Mouse (Mus musculus) CD8-positive naive resting alpha-beta T cell, adult 2 months (primary cell): ENCODE results near the gene Ccng2.

Source experiments
- DNase-seq, 2 experiments: peaks; one replicate each; pipeline ENCODE4 v3.0.0; 2022; ENCODE audit warnings: low read depth in 2 of 2, low spot score in 2 of 2

Ccng2 gene

GRCm38 (mm10) chr5:93266883-93267704, at the start of gene Ccng2:
Gene Ccng2 (plus strand): TSS chr5:93267257.
- peak; percentile 96 to 97 for DNase-seq

- no peak for DNase-seq
Measured at GRCm38 (mm10) chr5:93218375-93218774, 48.7 kb upstream of the Ccng2 start.

- no peak for DNase-seq
Measured at GRCm38 (mm10) chr5:93221661-93222060, 45.4 kb upstream of the Ccng2 start.

DNA sequence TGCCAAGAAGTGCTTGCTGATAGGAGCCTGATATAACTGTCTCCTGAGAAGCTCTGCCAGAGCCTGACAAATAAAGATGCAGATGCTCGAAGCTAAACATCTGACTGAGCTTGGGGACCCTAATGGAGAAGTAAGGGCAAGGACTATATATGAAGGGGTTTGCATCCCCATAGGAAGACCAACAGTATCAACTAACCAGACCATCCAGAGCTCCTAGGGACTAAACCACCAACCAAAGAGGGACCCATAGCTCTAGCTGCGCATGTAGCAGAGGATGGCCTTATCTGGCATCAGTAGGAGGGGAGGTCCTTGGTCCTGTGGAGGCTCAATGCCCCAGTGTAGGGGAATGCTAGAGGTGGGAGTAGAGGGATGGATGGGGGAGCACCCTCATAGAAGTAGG, 42.5 kb upstream of the Ccng2 start:
- DNase-seq: no peak

DNA sequence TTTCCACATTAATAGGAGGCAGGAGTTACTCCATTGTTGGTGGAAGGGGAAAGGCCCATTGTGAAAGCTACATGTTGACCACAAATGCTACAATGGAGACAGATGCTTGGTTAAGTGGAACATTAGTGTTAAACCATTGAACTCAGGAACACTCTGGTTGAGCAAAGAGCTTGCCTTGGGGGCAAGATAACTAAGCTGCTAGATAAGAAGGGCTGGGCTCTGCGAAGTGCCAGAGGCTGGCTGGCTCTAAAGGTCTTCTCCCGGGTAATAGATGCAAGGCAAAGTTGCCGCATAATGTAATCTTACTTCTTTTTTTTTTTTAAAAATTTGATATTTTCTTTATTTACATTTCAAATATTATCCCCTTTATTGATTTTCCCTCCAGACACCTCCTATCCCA, 39.9 kb upstream of the Ccng2 start:
- DNase-seq: no peak

- no peak for DNase-seq
Measured at GRCm38 (mm10) chr5:93229527-93229926, 37.5 kb upstream of the Ccng2 start.

GRCm38 (mm10) chr5:93231721-93232120, 35.3 kb upstream of the Ccng2 start:
- DNase-seq: no peak

DNA sequence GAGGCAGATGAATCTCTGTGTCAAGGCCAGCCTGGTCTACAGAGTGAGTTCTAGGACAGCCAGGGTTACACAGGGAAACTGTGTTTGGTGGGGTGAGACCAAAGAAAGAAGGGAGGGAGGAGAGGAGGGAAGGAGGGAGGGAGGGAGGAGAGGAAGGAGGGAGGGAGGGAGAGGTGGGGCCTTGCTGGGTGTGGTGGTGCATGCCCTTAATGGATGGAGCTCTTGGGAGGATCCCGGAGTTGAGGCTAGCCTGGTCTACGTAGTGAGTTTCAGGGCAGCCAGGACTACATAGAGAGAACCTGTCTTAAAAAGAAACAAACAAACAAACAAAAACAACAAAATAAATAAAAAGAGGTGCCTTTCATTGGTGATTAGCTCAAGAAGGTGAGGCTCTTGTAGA, 34.2 kb upstream of the Ccng2 start:
- no peak for DNase-seq

- no peak for DNase-seq
Measured at GRCm38 (mm10) chr5:93234130-93234529, 32.9 kb upstream of the Ccng2 start.

- no peak for DNase-seq
Measured at GRCm38 (mm10) chr5:93234605-93235004, 32.5 kb upstream of the Ccng2 start.

DNA sequence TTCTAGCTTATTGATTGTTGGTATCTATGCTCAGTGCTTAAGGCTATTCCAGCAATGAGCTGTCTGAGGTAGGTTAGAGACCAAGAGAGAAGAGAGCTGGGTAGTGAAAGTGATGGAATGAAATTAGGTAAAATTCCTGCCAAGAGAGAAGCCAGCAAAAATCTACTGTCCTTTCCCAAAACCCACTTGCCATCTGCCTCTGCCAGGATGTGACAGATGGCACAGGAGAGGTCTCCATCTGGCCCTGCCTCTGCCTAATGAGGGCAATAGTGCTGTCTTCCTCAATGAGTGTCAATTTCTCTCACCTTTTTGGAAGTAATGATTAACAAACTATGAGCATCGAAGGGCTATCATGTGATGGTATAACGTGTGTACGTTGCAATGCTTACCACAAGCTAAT, 31.2 kb upstream of the Ccng2 start:
- DNase-seq: no peak

DNA sequence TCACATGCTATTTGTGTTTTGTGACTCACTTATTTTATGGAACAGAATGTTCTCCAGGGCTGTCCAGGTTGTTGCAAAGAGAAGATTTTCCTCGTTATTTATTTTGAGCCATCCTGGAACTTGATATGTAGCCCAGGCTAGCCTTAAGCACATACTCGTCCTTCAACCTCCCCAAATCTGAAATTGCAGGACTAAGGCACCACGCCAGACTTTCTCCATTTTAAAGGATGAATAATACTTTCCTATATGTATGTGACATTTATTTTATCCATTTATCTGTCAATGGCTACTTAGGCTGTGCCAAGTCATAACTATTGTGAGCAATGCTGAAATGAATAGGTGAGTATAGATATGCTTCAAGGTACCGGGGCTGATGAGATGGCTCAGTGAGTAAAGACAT, 30.5 kb upstream of the Ccng2 start:
- no peak for DNase-seq

- DNase-seq: peak; percentile 20 to 42
Measured at GRCm38 (mm10) chr5:93239590-93240544, 27.2 kb upstream of the Ccng2 start.

DNA sequence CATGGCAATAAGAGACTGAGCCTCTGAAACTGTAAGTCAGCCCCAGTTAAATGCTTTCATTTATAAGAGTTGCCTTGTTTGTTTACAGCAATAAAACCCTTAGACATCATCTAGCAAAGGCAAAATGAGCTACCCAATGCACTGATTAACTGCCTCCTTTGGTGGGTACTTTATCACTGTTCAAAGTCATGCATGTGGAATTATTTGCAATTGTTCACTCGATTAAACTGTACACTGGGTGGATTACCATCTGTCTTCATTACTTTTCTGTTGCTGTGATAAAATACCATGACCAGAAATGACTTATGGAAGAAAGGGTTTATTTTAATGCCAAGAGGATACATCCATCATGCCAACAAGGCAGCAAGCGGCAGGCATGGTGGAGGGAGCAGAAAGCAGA, 21.8 kb upstream of the Ccng2 start:
- no peak for DNase-seq

DNA sequence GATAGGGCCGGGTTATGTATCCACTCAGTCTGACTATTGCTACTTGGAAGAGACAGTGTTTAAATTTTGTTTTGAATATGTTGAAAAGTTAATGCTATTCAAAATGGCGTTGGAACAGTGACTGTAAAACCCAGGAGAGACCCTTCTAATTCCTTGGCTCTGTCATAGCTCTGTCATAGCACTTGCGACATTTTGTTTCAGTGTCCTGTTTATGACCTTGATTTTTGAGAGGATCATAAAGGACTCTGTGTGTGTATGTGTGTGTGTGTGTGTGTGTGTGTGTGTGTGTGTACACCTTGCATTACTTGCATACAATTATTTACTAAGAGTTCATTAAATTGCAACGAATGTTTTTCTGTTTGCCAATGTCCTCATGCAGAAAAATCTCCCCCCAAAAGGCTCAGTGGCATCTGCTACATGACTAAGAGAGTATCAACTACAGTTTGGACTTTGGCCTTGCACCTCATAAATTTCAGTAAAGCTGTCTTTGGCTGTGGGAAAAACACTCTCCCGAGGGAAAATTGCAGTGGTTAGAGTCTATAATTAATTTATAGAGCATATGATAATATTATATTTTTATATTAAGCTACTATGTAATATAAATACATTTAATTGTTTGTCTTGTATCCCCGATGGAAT, 17.0 kb upstream of the Ccng2 start:
- DNase-seq: no peak

GRCm38 (mm10) chr5:93251001-93251760, 15.9 kb upstream of the Ccng2 start:
- DNase-seq: no peak

- DNase-seq: no peak
Measured at GRCm38 (mm10) chr5:93255759-93256265, 11.2 kb upstream of the Ccng2 start.

DNA sequence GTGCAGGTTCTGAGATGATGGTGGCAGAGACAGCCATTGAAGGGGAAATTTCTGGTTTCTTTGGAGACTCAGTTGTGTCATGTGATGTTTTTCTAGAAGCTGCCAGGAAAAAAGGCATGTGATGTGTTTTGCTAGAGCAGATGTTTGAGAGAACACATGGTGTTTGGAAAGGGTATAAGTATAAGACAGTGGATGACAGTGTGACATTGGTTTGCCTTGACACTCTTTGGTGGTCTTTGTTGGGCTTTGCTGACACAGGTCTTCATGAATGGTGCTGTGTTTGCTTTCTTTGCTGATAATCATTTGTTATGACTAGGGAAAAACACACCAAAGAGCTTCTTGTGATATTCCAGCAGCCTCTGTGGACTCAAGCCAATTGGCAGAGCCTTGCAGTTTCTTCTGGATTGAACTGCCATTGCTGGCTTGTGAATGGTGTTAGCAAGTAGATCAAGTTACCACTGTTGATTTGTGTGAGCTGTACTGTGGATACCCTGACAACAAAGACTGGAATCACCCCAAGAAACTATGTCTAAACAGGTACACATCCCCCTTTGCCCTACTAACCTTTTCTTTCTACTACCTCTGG, 10.1 kb upstream of the Ccng2 start:
- DNase-seq: no peak

GRCm38 (mm10) chr5:93259349-93259748, 7.7 kb upstream of the Ccng2 start:
- DNase-seq: no peak

DNA sequence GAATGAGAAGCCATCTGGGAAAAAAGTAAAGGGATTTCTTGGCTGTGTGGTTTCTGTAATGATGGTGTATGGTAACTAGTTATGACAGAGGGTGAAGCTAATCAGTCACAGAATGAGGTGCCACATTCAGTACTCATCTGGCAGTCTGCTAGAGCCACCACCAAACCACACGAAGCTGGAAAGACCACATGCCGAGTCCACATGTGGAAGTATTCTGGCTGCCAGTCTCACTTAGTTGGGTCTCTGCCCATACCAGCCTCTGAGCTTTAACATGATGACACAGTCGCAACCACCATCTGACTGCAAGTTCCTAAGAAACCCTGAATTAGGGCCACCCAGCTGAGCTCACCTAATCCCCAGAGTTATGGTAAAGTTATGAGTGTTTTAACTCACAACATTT, 6.1 kb upstream of the Ccng2 start:
- no peak for DNase-seq
